Mouse (Mus musculus) midbrain, embryonic 11.5 days (tissue): ENCODE results near the gene Spaca7. TPM values are rescaled to one million over a fixed set of nuclear protein-coding genes. Genes with fewer than 3 reads are reported as not detected.

ENCODE experiments used
- polyA plus RNA-seq: library from polyadenylated mRNA; unstranded; fragments of >200 nt; fragmentation: Nextera tagmentation; extraction: Ambion mirVana; gene quantifications from 2 replicates; pipeline ENCODE4 v1.2.1, GENCODE M21; 2014

Spaca7 gene
- polyA plus RNA-seq, 1 experiment from 2014 or later: not detected

Other genes with a start within 250 kb of the Spaca7 start
- gene Sox1, start 177.7 kb upstream of the Spaca7 start, polyA plus RNA-seq: 8.2 and 8.7 TPM in 2 replicates
- gene Tubgcp3, start 99.2 kb downstream of the Spaca7 start, polyA plus RNA-seq: 61.2 and 63.1 TPM in 2 replicates
- 8.9 and 10.0 TPM in 2 replicates for gene Atp11a, start 184.0 kb downstream of the Spaca7 start, polyA plus RNA-seq